Mouse (Mus musculus) heart, embryonic 13.5 days (tissue): ENCODE measurements around the gene Drg1. TPM values are rescaled to one million over a fixed set of nuclear protein-coding genes. Genes with fewer than 3 reads are reported as not detected.

Experiments used
- ATAC-seq: fragments of 200-750 bp; cut with Nextera tagmentation; 2 replicates; pipeline ENCODE4 v1.8.0; 2017; ENCODE audit warnings: moderate TSS enrichment; ENCODE audit not compliant: insufficient number of reproducible peaks, low FRiP score, low TSS enrichment; ENCODE audit errors: extremely low read depth
- H3K27ac ChIP-seq: fragments of 300-500 bp; sonication (generic); replicated peaks from 2 replicates; pipeline ENCODE4 v1.5.1; 2015; ENCODE audit warnings: moderate library complexity, mild to moderate bottlenecking, inconsistent platforms
- H3K27me3 ChIP-seq: fragments of 300-500 bp; sonication (generic); replicated peaks from 2 replicates; pipeline ENCODE4 v1.6.1; 2015; ENCODE audit warnings: mild to moderate bottlenecking, inconsistent platforms
- H3K36me3 ChIP-seq: fragments of 300-500 bp; sonication (generic); 2 replicates; pipeline ENCODE4 v1.6.1; 2015; ENCODE audit warnings: mild to moderate bottlenecking, inconsistent platforms
- H3K4me1 ChIP-seq: fragments of 300-500 bp; sonication (generic); 2 replicates; pipeline ENCODE4 v1.6.1; 2015; ENCODE audit warnings: inconsistent platforms
- H3K4me2 ChIP-seq: fragments of 300-500 bp; sonication (generic); 2 replicates; pipeline ENCODE4 v1.6.1; 2015; ENCODE audit warnings: inconsistent platforms, mild to moderate bottlenecking, moderate library complexity
- H3K4me3 ChIP-seq: fragments of 300-500 bp; sonication (generic); 2 replicates; pipeline ENCODE4 v1.5.1; 2015; ENCODE audit warnings: moderate library complexity, mild to moderate bottlenecking, inconsistent platforms
- H3K9ac ChIP-seq: fragments of 300-500 bp; sonication (generic); 2 replicates; pipeline ENCODE4 v1.6.1; 2015; ENCODE audit warnings: inconsistent platforms, mild to moderate bottlenecking, moderate library complexity
- H3K9me3 ChIP-seq: fragments of 300-500 bp; sonication (generic); 2 replicates; pipeline ENCODE4 v1.6.1; 2016; ENCODE audit warnings: inconsistent platforms
- WGBS: fragments of 180-500 bp; shearing (Covaris S2); methylation state at CpG from one replicate; pipeline ENCODE4 v1.1.7; 2015; ENCODE audit warnings: mixed read lengths; 5-methylcytosine and 5-hydroxymethylcytosine counted together
- polyA plus RNA-seq: library from polyadenylated mRNA; unstranded; fragments of >200 nt; fragmentation: Nextera tagmentation; extraction: Ambion mirVana; gene quantifications from 2 replicates; pipeline ENCODE4 v1.2.1, GENCODE M21; 2015

Drg1 gene
- 159 and 171 TPM in 2 replicates for polyA plus RNA-seq

DNA sequence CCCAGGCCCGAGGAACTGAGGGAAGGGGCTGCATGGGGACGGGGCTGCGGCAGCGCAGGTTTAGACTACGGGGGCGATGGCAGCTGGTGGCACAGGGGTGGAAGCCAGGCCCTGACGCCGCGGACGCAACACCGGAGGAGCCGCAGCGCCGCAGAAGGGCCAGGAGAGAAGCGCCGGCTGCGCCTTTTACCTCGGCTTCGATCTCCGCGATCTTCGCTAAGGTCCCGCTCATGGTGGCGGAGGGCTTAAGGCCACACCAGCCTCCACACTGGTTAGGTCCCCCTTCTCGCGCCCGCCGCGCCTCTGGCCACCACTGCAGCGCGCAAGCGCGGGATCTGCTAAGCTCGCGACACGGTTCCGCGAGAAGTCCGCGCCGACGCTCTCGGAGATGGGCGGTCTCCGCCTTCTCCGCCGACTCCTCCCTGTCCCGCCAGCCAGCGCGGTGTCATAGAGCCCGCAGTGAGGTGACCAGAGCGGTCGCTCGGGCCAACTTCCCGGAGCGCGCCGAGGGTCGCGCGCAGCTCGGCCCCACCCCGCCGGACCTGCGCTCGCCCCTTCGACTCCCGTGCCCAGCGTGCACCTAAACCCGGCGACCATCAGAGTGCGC, at the start of gene Drg1:
Drg1 (minus strand) TSS at position 337 of the 607 bp plus-strand sequence.
- WGBS: under 1% methylated on average over 72 of the region's 72 CpGs
- H3K27me3 ChIP-seq: no peaks in the 10 kb centered on the region

DNA sequence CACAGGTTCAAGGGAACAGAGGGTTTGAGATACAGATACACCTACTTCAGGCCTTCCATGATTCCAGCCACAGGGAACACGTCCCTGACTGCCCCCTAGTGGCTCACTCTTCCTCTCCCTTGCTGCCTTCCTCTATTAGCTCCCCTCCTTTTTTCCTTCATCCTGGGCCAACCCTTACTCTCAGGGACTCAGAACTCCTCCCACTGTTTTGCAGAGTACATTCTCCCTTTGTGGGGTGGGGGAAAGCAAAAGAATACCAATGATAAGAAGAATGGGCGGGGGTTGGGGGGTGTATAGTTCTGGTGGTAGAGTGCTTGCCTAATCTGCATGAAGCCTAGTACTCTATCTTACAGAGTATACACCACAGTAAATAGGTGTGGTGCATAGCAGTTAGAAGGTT, 47.9 kb upstream of the Drg1 start:
- no peak overlapping the region for H3K4me3 ChIP-seq
- WGBS: 16% methylated on average over 2 of the region's 2 CpGs
- ATAC-seq: no peak
- H3K9me3 ChIP-seq: peaks cover 4% of the 10 kb centered on the region; the same call in 1 of the 2 replicates
- no peak overlapping the region for H3K27ac ChIP-seq
- H3K27me3 ChIP-seq: no peaks in the 10 kb centered on the region
- H3K4me2 ChIP-seq: no peak overlapping the region
- no peak overlapping the region for H3K9ac ChIP-seq
- peaks cover 33% of the 10 kb centered on the region for H3K36me3 ChIP-seq
- H3K4me1 ChIP-seq: peaks cover 8% of the 10 kb centered on the region

More for the DNA sequence above, at the start of gene Drg1:
- Histone ChIP-seq H3K4me1 (peaks cover 23% of the 10 kb centered on the region), H3K36me3 (peaks cover 31% of the 10 kb centered on the region), H3K4me3 (peak within 1 kb of the TSS; percentile 98), H3K4me2 (peak within 1 kb of the TSS; percentile 82), H3K27ac (peak within 1 kb of the TSS; percentile 93), H3K9ac (peak within 1 kb of the TSS; percentile 100), H3K9me3 (no peaks in the 10 kb centered on the region)
- ATAC-seq: peak; percentile 95

DNA sequence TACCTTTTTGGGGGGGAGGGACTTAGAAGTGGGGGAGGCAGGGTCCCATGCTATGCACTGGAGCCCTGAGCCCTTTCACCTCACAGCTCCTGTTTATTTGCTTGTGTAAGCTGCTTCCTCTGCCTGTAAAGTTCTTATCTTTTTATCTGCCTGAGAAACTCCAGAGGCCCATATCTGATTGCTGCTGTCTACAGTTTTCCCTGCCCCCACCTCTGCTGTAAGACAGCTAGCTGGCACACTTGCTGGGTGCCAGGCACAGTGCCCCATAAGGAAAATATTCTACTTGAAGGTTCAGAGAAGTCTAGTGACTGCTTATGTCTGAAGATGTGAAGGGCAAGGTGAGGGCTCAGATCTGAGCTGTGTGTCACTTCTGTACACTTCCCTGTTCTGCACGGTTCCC, 47.1 kb upstream of the Drg1 start:
- H3K27me3 ChIP-seq: no peaks in the 10 kb centered on the region
- no peak overlapping the region for H3K4me2 ChIP-seq
- H3K4me3 ChIP-seq: no peak overlapping the region
- peaks cover 8% of the 10 kb centered on the region for H3K4me1 ChIP-seq
- no peak overlapping the region for H3K9ac ChIP-seq
- peaks cover 4% of the 10 kb centered on the region; the same call in 1 of the 2 replicates for H3K9me3 ChIP-seq
- WGBS: 77% methylated on average over 1 of the region's 1 CpGs
- peaks cover 42% of the 10 kb centered on the region for H3K36me3 ChIP-seq
- H3K27ac ChIP-seq: no peak overlapping the region
- no peak for ATAC-seq

DNA sequence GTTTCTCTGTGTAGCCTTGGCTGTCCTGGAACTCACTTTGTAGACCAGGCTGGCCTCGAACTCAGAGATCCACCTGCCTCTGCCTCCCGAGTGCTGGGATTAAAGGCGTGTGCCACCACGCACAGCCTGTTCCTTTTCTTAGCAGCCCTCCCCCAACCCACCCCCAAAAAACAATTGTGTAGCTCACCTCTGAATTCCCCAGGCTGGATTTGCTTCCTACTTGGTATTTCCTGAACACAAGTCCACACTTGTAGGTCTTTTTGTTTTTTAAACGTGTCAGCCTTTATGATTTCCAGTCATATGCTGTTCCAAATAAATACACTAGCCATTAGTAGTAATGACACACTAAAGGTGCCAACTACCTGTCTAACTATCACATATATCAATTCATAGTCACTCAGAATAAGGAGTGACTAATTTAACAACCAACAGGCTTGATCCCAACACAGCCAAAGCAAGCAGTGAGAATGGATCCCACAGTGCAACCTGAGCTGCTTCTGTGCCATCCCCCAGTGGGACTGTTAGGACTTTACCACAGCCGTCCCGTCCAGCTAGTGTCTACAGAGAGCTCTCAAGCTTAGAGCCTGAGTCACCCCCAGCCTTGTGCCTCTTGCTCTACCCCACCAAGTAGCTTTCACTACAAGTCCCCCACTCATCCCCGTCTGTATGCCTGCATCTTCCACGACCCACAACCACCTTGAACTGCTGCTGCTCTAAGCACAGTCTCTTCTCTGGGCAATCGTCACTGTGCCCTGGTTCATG, 45.6 kb upstream of the Drg1 start:
- Histone ChIP-seq H3K9me3 (no peaks in the 10 kb centered on the region), H3K4me1 (peaks cover 8% of the 10 kb centered on the region), H3K27me3 (no peaks in the 10 kb centered on the region), H3K4me2 (no peak overlapping the region), H3K4me3 (no peak overlapping the region), H3K9ac (no peak overlapping the region), H3K36me3 (peaks cover 57% of the 10 kb centered on the region), H3K27ac (no peak overlapping the region)
- no peak for ATAC-seq
- 82% methylated on average over 10 of the region's 10 CpGs for WGBS

DNA sequence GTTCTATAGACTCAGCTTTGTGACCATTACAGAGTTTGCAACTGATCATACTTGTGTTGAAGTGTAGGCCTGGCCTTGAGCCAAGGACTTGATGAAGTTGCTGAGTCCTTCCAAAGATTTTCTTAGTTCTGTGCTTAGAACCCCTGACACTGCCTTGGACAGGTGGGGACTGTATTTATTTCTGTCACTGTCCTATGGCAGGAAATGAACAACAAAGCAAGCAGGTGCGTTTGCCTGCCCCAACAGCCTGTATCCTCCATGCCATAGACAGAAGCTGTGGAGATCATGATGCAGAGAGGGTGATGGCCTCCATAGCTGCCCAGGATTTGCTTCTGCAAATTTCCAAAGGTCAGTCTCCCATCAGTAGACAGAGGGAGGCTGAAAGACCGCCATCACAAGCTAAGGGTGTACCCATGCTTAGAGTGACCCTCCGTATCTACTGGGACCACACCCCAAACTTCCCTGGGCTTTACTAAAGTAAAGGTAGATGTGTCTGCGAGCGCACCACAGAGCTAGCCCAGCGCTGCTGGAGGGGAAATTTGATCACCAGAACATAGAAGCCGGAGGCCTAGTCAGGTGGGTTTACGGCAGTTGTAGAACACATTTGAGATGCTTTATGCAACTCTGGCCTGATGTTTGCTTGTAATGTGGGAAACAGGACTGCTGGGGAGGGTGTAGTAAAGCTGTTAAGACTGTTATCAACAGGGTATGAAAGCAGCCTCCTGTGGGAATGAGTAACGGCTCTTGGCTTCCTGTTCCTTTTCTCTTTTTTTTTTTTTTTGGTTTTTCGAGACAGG, 44.8 kb upstream of the Drg1 start:
- 80% methylated on average over 10 of the region's 10 CpGs for WGBS

DNA sequence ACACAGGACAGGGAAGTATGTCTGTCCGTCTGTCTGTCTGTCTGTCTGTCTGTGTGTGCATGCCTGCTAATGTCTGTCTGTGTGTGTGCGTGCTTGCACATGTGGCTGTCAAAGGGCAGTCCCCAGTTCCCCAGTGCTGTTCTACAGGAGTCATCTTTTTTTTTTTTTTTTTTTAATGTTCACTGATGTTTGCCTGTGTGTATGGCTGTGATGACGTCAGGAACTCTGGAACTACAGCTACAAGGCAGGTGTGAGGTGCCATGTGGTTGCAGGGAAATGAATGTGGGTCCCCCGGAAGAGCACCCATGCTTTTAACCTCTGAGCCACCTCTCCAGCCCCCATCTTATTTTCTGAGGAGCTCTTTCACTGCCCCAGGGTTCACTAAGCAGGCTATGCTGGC, 43.7 kb upstream of the Drg1 start:
- peaks cover 76% of the 10 kb centered on the region for H3K36me3 ChIP-seq
- ATAC-seq: no peak
- peaks cover 8% of the 10 kb centered on the region for H3K4me1 ChIP-seq
- no peak overlapping the region for H3K9ac ChIP-seq
- no peaks in the 10 kb centered on the region for H3K27me3 ChIP-seq
- H3K27ac ChIP-seq: no peak overlapping the region
- H3K4me3 ChIP-seq: no peak overlapping the region
- no peak overlapping the region for H3K4me2 ChIP-seq
- H3K9me3 ChIP-seq: no peaks in the 10 kb centered on the region
- 82% methylated on average over 4 of the region's 4 CpGs for WGBS

More for the DNA sequence above, 44.8 kb upstream of the Drg1 start:
- Histone ChIP-seq H3K9ac (no peak overlapping the region), H3K4me2 (no peak overlapping the region), H3K4me3 (no peak overlapping the region), H3K27me3 (no peaks in the 10 kb centered on the region), H3K4me1 (peaks cover 8% of the 10 kb centered on the region), H3K36me3 (peaks cover 65% of the 10 kb centered on the region), H3K27ac (no peak overlapping the region), H3K9me3 (no peaks in the 10 kb centered on the region)
- ATAC-seq: no peak

DNA sequence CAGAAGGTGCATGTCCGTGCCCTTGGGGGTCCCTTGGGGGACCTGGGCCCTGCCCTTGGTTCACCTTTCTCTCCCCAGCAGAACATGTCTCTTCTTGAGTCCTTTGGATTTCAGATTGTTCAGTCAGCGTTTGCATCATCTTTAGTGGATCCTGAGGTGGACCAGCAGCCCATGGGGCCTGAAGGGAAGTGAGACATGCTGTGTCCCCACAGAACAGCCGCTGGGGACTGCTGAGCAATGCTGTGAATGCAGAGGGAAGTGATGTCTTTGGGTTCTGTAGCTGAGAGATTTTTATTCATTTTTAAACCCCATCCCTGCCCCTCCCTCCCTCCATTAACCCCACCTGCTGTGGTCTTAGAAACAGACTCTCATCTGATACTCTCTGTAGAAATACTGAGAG, 41.7 kb upstream of the Drg1 start:
- Histone ChIP-seq H3K4me1 (peaks cover 13% of the 10 kb centered on the region), H3K27me3 (no peaks in the 10 kb centered on the region), H3K9ac (no peak overlapping the region), H3K4me2 (no peak overlapping the region), H3K36me3 (peaks cover 96% of the 10 kb centered on the region), H3K9me3 (no peaks in the 10 kb centered on the region), H3K4me3 (no peak overlapping the region), H3K27ac (no peak overlapping the region)
- 84% methylated on average over 3 of the region's 3 CpGs for WGBS
- ATAC-seq: no peak

DNA sequence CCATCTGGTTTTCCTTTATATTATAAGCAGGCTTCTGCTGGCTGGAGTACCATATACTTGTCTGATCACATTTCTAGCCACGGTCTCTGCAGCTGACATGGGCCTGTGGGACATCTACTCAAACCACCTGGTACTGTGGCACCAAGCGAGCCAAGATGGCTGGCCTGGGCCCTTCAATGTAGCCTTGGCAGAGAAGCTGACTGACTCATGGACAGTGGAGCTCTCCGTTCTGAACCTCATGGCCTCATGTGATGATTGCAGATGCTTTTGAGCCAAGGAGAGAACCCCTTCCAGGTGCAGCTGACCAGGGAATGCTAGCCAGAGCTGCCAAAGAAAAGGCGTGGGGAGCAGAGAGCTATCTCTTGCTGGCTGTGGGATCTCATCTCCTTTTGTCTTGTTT, 39.6 kb upstream of the Drg1 start:
- H3K4me2 ChIP-seq: no peak overlapping the region
- H3K27me3 ChIP-seq: no peaks in the 10 kb centered on the region
- peaks cover 20% of the 10 kb centered on the region for H3K4me1 ChIP-seq
- ATAC-seq: no peak
- H3K27ac ChIP-seq: no peak overlapping the region
- 89% methylated on average over 4 of the region's 4 CpGs for WGBS
- no peak overlapping the region for H3K9ac ChIP-seq
- no peaks in the 10 kb centered on the region for H3K9me3 ChIP-seq
- no peak overlapping the region for H3K4me3 ChIP-seq
- peaks cover 100% of the 10 kb centered on the region for H3K36me3 ChIP-seq

DNA sequence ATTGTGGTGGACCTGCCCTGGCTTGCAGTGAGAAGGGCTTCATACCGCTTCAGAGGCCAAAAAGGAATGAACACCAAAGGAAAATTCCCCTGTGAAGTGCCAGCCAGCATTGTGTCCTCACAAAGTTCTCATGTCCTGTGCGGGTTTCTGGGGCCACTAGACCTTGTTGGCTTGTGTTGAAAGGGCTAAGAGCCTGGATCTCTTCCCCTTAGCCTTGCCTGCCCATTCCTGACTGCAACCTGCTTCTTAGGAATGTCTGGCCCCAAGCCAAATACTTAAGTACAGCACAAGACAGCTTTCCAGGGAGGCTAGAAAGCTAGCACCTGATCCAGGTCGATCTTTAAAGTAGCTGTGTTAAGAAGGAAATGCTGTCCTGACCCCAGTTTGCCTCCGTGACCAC, 36.6 kb upstream of the Drg1 start:
- H3K36me3 ChIP-seq: peaks cover 100% of the 10 kb centered on the region
- ATAC-seq: no peak
- H3K9me3 ChIP-seq: no peaks in the 10 kb centered on the region
- H3K4me3 ChIP-seq: no peak overlapping the region
- no peak overlapping the region for H3K4me2 ChIP-seq
- H3K4me1 ChIP-seq: peaks cover 19% of the 10 kb centered on the region
- H3K9ac ChIP-seq: peak overlapping the region; percentile 37; the same call in 1 of the 2 replicates
- H3K27ac ChIP-seq: peak overlapping the region; percentile 25; the same call in 1 of the 2 replicates
- H3K27me3 ChIP-seq: no peaks in the 10 kb centered on the region
- WGBS: 65% methylated on average over 4 of the region's 4 CpGs

DNA sequence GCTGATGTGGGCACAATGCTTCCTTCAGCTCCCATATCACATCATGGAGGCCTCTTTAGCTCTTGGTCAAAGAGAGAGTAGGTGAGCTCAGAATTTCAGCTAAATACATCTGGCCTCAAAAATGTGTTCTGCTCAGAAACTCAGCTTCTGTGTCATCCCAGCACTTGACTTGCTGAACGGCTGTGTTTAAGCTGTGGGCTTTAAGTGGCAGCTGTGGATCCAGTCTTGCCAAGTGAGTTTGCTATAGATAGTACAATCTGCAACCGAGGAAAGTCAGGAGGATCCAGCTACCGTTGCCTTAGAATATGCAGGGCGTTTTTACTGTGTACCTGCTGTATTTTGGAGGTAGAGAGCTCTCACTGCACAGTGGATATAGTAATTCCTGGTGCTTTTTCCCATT, 36.2 kb upstream of the Drg1 start:
- H3K9ac ChIP-seq: peak overlapping the region; percentile 44; the same call in 1 of the 2 replicates
- ATAC-seq: no peak
- peak overlapping the region; percentile 25; the same call in 1 of the 2 replicates for H3K27ac ChIP-seq
- H3K4me1 ChIP-seq: peaks cover 23% of the 10 kb centered on the region
- H3K9me3 ChIP-seq: no peaks in the 10 kb centered on the region
- no peaks in the 10 kb centered on the region for H3K27me3 ChIP-seq
- 56% methylated on average over 4 of the region's 4 CpGs for WGBS
- H3K4me2 ChIP-seq: no peak overlapping the region
- no peak overlapping the region for H3K4me3 ChIP-seq
- H3K36me3 ChIP-seq: peaks cover 100% of the 10 kb centered on the region

DNA sequence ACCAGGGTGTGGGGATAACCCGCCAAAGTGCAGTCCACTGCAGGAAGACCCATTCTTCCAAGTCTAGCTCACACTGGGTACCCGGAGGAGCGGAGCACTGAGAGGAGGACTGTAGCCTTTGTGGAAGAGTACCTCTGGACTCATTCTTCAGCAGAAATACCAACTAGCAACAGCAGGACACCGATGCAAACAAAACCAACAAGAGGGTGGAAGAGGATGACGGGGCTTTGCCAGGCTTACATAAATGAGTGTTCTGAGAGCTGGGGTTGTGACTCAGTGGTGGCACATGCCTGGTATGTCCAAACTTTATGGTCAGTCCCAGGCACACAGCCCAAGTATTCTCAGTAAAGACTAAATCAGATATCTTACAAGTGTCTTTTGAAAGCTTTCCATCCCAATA, 34.9 kb upstream of the Drg1 start:
- ATAC-seq: no peak

More for the DNA sequence above, 34.9 kb upstream of the Drg1 start:
- Histone ChIP-seq H3K9ac (no peak overlapping the region), H3K4me1 (peaks cover 36% of the 10 kb centered on the region), H3K27ac (no peak overlapping the region), H3K27me3 (no peaks in the 10 kb centered on the region), H3K4me3 (no peak overlapping the region), H3K36me3 (peaks cover 100% of the 10 kb centered on the region), H3K9me3 (no peaks in the 10 kb centered on the region), H3K4me2 (no peak overlapping the region)
- 93% methylated on average over 5 of the region's 5 CpGs for WGBS
